Mouse (Mus musculus): ENCODE data around the gene Mettl9. TPM values are rescaled to one million over a fixed set of nuclear protein-coding genes. Genes with fewer than 3 reads are reported as not detected.

Gene Mettl9
- polyA plus RNA-seq, 1 experiment from 2014 or later = 184 TPM

- Histone ChIP-seq H3K4me2 (no peak overlapping the region), H3K4me1 (peaks cover 5% of the 10 kb centered on the region), H3K9ac (no peak overlapping the region), H3K36me3 (replicated peaks) (no peaks in the 10 kb centered on the region), H3K9me3 (no peaks in the 10 kb centered on the region), H3K27me3 (replicated peaks) (no peaks in the 10 kb centered on the region), H3K27ac (no peak overlapping the region), H3K4me3 (no peak overlapping the region)
- no peak; the same call in 1 of the 2 replicates for ATAC-seq (replicated peaks)
- 75% methylated on average over 9 of the region's 9 CpGs for WGBS
Observed at GRCm38 (mm10) chr7:121082949-121083513, 48.8 kb downstream of the Mettl9 start.

- no peak overlapping the region for H3K27ac ChIP-seq
- no peak for ATAC-seq (replicated peaks)
- peaks cover 3% of the 10 kb centered on the region; the same call in 1 of the 2 replicates for H3K4me1 ChIP-seq
- 67% methylated on average over 8 of the region's 8 CpGs for WGBS
- no peak overlapping the region for H3K9ac ChIP-seq
- H3K4me3 ChIP-seq = no peak overlapping the region
- no peaks in the 10 kb centered on the region for H3K9me3 ChIP-seq
- no peaks in the 10 kb centered on the region for H3K27me3 ChIP-seq (replicated peaks)
- H3K4me2 ChIP-seq = no peak overlapping the region
- no peaks in the 10 kb centered on the region for H3K36me3 ChIP-seq (replicated peaks)
Observed at GRCm38 (mm10) chr7:121084840-121085453, 50.7 kb downstream of the Mettl9 start.

- H3K27me3 ChIP-seq (replicated peaks) = no peaks in the 10 kb centered on the region
- WGBS = 17% methylated on average over 4 of the region's 4 CpGs
- H3K36me3 ChIP-seq (replicated peaks) = no peaks in the 10 kb centered on the region
- no peaks in the 10 kb centered on the region for H3K9me3 ChIP-seq
- no peak overlapping the region for H3K27ac ChIP-seq
- no peak overlapping the region for H3K9ac ChIP-seq
- H3K4me3 ChIP-seq = no peak overlapping the region
- H3K4me2 ChIP-seq = no peak overlapping the region
- peak; percentile 24; the same call in 1 of the 2 replicates for ATAC-seq (replicated peaks)
- peaks cover 3% of the 10 kb centered on the region; the same call in 1 of the 2 replicates for H3K4me1 ChIP-seq
Observed at GRCm38 (mm10) chr7:121085500-121085899, 51.3 kb downstream of the Mettl9 start.

GRCm38 (mm10) chr7:121088745-121089144, 54.5 kb downstream of the Mettl9 start:
- H3K9ac ChIP-seq = no peak overlapping the region
- no peaks in the 10 kb centered on the region for H3K27me3 ChIP-seq (replicated peaks)
- H3K4me2 ChIP-seq = no peak overlapping the region
- no peak overlapping the region for H3K4me3 ChIP-seq
- no peaks in the 10 kb centered on the region for H3K9me3 ChIP-seq
- 78% methylated on average over 5 of the region's 5 CpGs for WGBS
- ATAC-seq (replicated peaks) = no peak
- H3K4me1 ChIP-seq = peaks cover 3% of the 10 kb centered on the region; the same call in 1 of the 2 replicates
- no peak overlapping the region for H3K27ac ChIP-seq
- no peaks in the 10 kb centered on the region for H3K36me3 ChIP-seq (replicated peaks)

- H3K27me3 ChIP-seq (replicated peaks) = no peaks in the 10 kb centered on the region
- H3K9me3 ChIP-seq = no peaks in the 10 kb centered on the region
- H3K9ac ChIP-seq = no peak overlapping the region
- ATAC-seq (replicated peaks) = no peak
- WGBS = 95% methylated on average over 7 of the region's 7 CpGs
- no peak overlapping the region for H3K4me3 ChIP-seq
- no peak overlapping the region for H3K4me2 ChIP-seq
- H3K36me3 ChIP-seq (replicated peaks) = no peaks in the 10 kb centered on the region
- H3K27ac ChIP-seq = no peak overlapping the region
- no peaks in the 10 kb centered on the region; the same call in 1 of the 2 replicates for H3K4me1 ChIP-seq
Observed at GRCm38 (mm10) chr7:121090748-121091147, 56.5 kb downstream of the Mettl9 start.

- 75% methylated on average over 4 of the region's 4 CpGs for WGBS
- Histone ChIP-seq H3K4me1 (no peaks in the 10 kb centered on the region), H3K4me2 (no peak overlapping the region), H3K36me3 (replicated peaks) (no peaks in the 10 kb centered on the region), H3K27ac (no peak overlapping the region), H3K4me3 (no peak overlapping the region), H3K27me3 (replicated peaks) (no peaks in the 10 kb centered on the region), H3K9me3 (no peaks in the 10 kb centered on the region), H3K9ac (no peak overlapping the region)
- ATAC-seq (replicated peaks) = no peak
Observed at GRCm38 (mm10) chr7:121093026-121093425, 58.8 kb downstream of the Mettl9 start.

GRCm38 (mm10) chr7:121098614-121099389, 64.6 kb downstream of the Mettl9 start:
- Histone ChIP-seq H3K36me3 (replicated peaks) (no peaks in the 10 kb centered on the region), H3K4me2 (no peak overlapping the region), H3K27me3 (replicated peaks) (no peaks in the 10 kb centered on the region), H3K9me3 (no peaks in the 10 kb centered on the region), H3K4me1 (no peaks in the 10 kb centered on the region), H3K9ac (no peak overlapping the region), H3K27ac (no peak overlapping the region), H3K4me3 (no peak overlapping the region)
- WGBS = 74% methylated on average over 10 of the region's 10 CpGs
- no peak for ATAC-seq (replicated peaks)

GRCm38 (mm10) chr7:121107851-121108250, 73.6 kb downstream of the Mettl9 start:
- H3K9ac ChIP-seq = no peak overlapping the region
- no peak overlapping the region for H3K4me2 ChIP-seq
- 85% methylated on average over 3 of the region's 3 CpGs for WGBS
- no peaks in the 10 kb centered on the region for H3K4me1 ChIP-seq
- H3K27me3 ChIP-seq (replicated peaks) = no peaks in the 10 kb centered on the region
- no peak overlapping the region for H3K4me3 ChIP-seq
- no peak overlapping the region for H3K27ac ChIP-seq
- H3K9me3 ChIP-seq = no peaks in the 10 kb centered on the region
- no peaks in the 10 kb centered on the region for H3K36me3 ChIP-seq (replicated peaks)
- ATAC-seq (replicated peaks) = no peak

- Histone ChIP-seq H3K4me1 (no peaks in the 10 kb centered on the region), H3K27me3 (replicated peaks) (no peaks in the 10 kb centered on the region), H3K9me3 (no peaks in the 10 kb centered on the region), H3K9ac (no peak overlapping the region), H3K4me2 (no peak overlapping the region), H3K4me3 (no peak overlapping the region), H3K36me3 (replicated peaks) (no peaks in the 10 kb centered on the region), H3K27ac (no peak overlapping the region)
- no peak for ATAC-seq (replicated peaks)
- WGBS = 58% methylated on average over 3 of the region's 3 CpGs
Observed at GRCm38 (mm10) chr7:121111321-121111720, 77.1 kb downstream of the Mettl9 start.

GRCm38 (mm10) chr7:121111762-121112161, 77.5 kb downstream of the Mettl9 start:
- 73% methylated on average over 3 of the region's 3 CpGs for WGBS
- no peak overlapping the region for H3K9ac ChIP-seq
- H3K27ac ChIP-seq = no peak overlapping the region
- no peaks in the 10 kb centered on the region for H3K9me3 ChIP-seq
- ATAC-seq (replicated peaks) = no peak
- no peak overlapping the region for H3K4me3 ChIP-seq
- H3K36me3 ChIP-seq (replicated peaks) = no peaks in the 10 kb centered on the region
- no peaks in the 10 kb centered on the region for H3K4me1 ChIP-seq
- no peak overlapping the region for H3K4me2 ChIP-seq
- no peaks in the 10 kb centered on the region for H3K27me3 ChIP-seq (replicated peaks)

GRCm38 (mm10) chr7:121120143-121120818, 86.0 kb downstream of the Mettl9 start:
- H3K9me3 ChIP-seq = no peaks in the 10 kb centered on the region
- H3K27ac ChIP-seq = no peak overlapping the region
- no peak overlapping the region for H3K9ac ChIP-seq
- H3K27me3 ChIP-seq (replicated peaks) = no peaks in the 10 kb centered on the region
- H3K4me3 ChIP-seq = no peak overlapping the region
- 9% methylated on average over 10 of the region's 10 CpGs for WGBS
- ATAC-seq (replicated peaks) = peak; percentile 87
- peaks cover 7% of the 10 kb centered on the region; the same call in 1 of the 2 replicates for H3K4me1 ChIP-seq
- no peak overlapping the region for H3K4me2 ChIP-seq
- no peaks in the 10 kb centered on the region for H3K36me3 ChIP-seq (replicated peaks)

All from midbrain, embryonic 15.5 days (tissue).